Mouse (Mus musculus): ENCODE measurements around the gene Prdm10.

The Prdm10 gene

GRCm38 (mm10) chr9:31266013-31266659, 14.2 kb upstream of the Prdm10 start:
- no peak for DNase-seq

GRCm38 (mm10) chr9:31271221-31272015, 8.9 kb upstream of the Prdm10 start:
- DNase-seq: no peak

- no peak for DNase-seq
These were observed 8.2 kb upstream of the Prdm10 start for GRCm38 (mm10) chr9:31272160-31272559.

DNA sequence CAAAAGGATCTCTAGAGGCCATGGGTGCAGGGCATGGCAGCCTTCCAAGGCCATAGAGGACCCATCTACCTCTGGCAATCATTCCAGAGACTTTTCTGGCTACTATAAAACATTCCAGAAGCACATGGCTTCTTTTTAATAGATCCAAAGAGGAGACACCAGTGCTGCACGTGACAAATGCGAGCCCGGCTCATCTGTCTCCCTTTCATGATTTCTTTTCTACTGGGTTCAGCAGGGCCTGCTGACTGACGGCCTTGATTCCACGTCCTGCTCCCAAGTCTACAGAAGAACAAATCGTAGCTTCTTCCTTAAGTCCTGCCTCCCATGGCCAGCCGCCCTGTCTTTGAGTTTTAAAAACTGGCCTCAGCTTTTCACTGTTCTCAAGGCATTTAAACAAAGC, 1.7 kb upstream of the Prdm10 start:
- no peak for DNase-seq

DNA sequence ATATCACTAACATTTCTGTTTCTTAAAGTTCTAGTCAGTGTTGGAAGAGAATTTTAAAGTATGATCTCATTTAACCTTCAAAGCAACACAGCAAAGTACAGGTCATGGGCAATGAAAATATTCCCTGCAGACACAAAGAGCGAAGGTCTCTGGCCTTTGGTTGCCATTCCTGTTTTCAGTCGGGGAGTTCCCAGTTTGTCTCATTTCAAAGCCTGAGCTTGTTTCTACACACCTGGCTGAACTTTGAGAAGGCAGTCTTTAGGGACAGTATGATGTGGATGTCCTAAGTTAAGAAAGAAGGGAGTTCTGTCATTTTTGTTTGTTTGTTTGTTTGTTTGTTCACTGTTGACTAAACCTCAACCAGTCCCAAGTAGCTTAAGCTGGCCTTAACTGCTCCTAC, 1.0 kb upstream of the Prdm10 start:
- no peak for DNase-seq

GRCm38 (mm10) chr9:31279885-31280365, 413 bp upstream of the Prdm10 start:
- DNase-seq: peak in 1 of 2 experiments; percentile 90

DNA sequence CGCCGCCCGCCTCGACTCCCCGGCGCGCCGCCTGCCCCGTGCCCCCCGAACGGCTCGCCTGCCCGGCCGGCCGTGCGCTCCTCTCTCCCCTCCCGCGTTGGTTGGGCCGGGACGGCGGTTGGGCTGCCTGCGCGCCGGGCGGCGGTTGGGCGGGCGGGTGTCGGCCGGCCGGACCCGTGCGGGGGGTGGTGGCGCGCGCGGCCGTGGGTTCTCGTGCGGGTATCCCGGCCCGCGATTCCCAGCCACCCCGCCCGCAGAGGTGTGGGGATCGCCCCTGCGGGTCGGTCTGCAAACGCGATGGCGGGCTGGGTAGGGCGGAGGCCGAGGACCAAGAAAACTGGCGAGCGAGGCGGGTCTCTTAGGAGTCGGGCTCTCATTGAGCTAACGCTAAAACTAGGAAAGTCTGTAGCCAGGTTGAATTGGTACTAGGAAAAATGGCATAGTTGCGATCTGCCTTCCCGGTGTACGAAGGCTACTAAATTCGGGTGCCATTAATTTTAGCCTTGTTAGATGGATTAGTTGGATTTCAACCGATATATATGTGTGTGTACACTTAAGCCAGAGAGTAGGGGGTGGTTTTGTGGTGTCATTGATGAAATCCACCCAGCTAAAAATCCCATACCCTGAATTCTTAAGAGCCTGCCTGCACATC, 799 bp downstream of the Prdm10 start:
- peak; percentile 93 to 97 for DNase-seq

DNA sequence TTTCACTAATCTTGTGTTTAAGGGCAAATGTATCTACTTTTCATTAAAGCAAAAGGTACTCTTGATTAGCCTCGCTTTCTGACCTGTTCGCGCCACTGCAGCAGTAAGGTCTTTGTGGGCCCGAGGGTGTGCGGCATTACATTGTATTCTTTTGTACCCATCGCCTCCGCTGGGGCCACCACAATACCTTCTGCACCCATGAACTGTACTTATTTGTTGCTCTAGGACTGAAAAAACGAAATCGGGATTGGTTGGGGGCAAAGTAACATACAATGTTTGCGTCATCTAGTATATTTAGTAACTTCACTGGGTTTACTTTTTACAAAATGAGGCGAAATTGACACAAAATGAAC, 1.3 kb downstream of the Prdm10 start:
- peak; percentile 64 to 65 for DNase-seq

GRCm38 (mm10) chr9:31282536-31282935, 2.2 kb downstream of the Prdm10 start:
- DNase-seq: peak; percentile 42 to 54

DNA sequence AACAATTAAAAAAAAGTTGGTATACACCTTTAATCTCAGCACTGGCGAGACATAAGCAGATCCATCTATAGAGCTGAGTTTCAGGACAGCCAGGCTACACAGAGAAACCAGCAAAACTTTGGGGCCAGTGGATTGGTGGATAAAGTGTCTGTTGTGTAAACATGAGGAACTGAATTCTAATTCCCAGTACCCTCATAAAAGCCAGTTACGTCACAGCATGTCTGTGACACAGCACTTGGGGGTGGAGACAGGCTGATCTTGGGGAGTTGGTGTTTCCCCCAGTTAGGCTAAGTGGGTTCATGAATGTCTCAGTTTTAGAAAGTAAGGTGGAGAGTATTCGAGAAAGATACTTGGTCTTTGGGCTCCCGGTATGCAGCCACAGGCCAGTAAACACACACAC, 2.7 kb downstream of the Prdm10 start:
- DNase-seq: no peak

DNA sequence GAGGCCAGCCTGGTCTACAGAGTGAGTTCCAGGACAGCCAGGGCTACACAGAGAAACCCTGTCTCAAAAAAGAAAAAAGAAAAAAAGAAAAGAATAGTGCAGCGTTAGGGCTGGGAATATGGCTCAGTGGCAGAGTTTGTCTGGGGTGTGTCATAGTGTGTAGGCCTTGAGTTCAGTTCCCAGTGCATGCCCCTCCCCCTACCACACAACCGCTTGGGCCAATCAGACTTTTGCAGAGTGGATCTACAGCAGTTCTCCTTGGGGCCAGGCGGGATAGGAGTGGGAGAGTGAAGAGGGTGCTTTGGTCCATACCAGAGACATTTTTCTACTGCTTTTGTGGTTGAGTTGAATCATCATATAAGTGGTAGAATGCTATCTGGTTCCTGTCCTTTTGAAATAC, 3.6 kb downstream of the Prdm10 start:
- DNase-seq: no peak

GRCm38 (mm10) chr9:31290201-31290862, 10.0 kb downstream of the Prdm10 start:
- peak in 1 of 2 experiments; percentile 43 for DNase-seq

GRCm38 (mm10) chr9:31291978-31292377, 11.6 kb downstream of the Prdm10 start:
- DNase-seq: no peak

- no peak for DNase-seq
These were observed 12.9 kb downstream of the Prdm10 start for GRCm38 (mm10) chr9:31293208-31293607.

- DNase-seq: no peak
These were observed 15.0 kb downstream of the Prdm10 start for GRCm38 (mm10) chr9:31295311-31295710.

GRCm38 (mm10) chr9:31296293-31296692, 16.0 kb downstream of the Prdm10 start:
- no peak for DNase-seq

DNA sequence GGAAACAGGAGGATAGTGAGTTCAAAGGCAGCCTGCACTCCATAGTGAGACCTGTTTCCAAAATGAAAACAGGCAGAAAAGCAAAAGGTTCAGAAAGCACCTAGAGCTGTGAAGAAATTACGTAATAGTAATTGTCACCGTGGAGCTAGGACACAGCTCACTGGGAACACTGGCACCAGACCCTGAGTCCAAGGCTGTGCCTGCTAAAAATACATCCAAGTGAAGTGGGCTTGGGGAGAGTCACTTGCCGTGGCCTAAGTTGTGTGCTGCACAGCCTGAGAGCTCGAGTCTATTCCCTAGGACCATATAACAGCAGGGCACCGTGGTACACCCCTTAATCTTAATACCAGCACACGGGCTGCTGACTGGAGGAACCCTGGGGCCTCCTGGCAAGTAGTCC, 18.4 kb downstream of the Prdm10 start:
- peak; percentile 58 to 65 for DNase-seq

GRCm38 (mm10) chr9:31300525-31300924, 20.2 kb downstream of the Prdm10 start:
- DNase-seq: no peak

- no peak for DNase-seq
These were observed 20.8 kb downstream of the Prdm10 start for GRCm38 (mm10) chr9:31301107-31301506.

DNA sequence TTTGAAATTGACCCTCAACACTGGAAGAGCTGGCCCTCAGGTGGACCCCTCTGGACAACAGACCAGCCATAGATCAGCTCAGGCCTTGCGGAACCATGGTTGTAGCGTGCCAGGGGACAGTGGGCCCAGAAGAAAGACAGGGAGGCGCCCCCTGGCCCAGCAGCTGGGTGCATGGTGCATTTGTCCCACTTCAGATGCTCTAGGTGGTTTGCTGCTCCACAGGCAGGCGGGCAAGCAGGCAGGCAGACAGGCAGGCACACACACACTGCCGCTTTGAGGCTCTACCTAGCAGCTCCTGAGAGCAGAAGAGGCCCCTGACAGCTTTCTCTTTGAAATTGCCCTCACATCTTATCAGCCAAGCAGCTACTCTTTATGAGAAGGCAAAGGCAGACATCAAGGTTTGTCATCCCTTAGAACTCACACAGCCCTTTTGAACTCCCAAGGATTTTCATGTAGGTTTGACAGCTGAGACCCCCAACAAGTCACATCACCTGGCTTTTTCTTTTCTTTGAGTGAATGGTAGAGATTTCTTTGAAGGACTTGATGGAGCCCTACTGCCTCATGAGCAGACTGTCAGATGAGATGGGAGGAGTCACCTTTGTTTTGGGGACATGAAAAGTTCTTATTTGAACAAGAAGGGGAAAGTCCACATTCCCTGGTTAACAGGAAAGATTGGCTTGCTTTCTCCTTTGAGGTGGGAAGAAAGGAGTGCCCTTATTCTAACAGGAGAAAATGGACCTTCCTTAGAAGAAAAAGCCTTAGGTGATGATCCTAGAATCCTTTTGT, 21.4 kb downstream of the Prdm10 start:
- DNase-seq: no peak

GRCm38 (mm10) chr9:31304358-31304757, 24.0 kb downstream of the Prdm10 start:
- DNase-seq: no peak

DNA sequence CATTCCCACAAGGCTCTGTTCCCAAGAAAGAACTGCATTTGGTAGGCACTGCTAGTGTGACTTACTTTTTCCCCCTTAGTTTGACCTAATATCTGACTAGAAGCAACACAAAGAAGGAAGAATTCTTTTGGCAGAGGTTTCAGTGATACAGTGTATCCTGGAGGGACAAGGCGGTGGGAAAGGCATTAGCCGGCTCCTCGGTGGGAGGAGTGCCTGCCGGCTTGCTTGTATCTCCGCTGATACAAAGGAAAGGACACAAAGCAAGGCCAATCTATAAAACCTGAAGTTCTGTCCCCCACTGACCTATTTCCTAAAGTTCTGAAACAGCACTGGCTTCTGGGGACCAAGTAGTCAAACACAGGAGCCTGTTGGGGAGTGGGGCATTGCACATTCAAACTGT, 24.8 kb downstream of the Prdm10 start:
- DNase-seq: no peak
